In genomic region chr3:48608933-48609332, GRCm38 (mm10) we compare ENCODE assay signal across 16 mouse cellular contexts.
"Had no signal": no experiment of that assay in that cellular context is flagged by ENCODE, and none has a peak within 500 bp of the region (broad histone marks: within the 10 kb centered on the region; RNA-seq: fewer than 3 reads in every experiment).

No protein-coding gene starts in this region.

- H3K4me1 ChIP-seq: megakaryocyte, embryonic 14.5 days; midbrain, embryonic 13.5 days; midbrain, embryonic 15.5 days; neural tube, embryonic 12.5 days; stomach, embryonic 15.5 days had no signal

- H3K36me3 ChIP-seq: midbrain, embryonic 13.5 days; midbrain, embryonic 15.5 days; neural tube, embryonic 12.5 days; stomach, embryonic 15.5 days had no signal

- DNase-seq: lung, adult 18-20 months; lung, embryonic 14.5 days; lung, postnatal 10 days; lung, postnatal 36 days; right cerebral cortex, postnatal 14 days; thymus, adult 18-20 months; thymus, postnatal 14 days; thymus, postnatal 36 days had no signal

- H3K27ac ChIP-seq: liver, embryonic 14.5 days; macrophage; midbrain, embryonic 13.5 days; midbrain, embryonic 15.5 days; neural tube, embryonic 12.5 days; stomach, embryonic 15.5 days; stomach, postnatal 0 days had no signal

- H3K4me3 ChIP-seq: megakaryocyte, embryonic 14.5 days; midbrain, embryonic 13.5 days; midbrain, embryonic 15.5 days; neural tube, embryonic 12.5 days; stomach, embryonic 15.5 days had no signal

- H3K9me3 ChIP-seq: midbrain, embryonic 13.5 days; midbrain, embryonic 15.5 days; neural tube, embryonic 12.5 days; stomach, embryonic 15.5 days had no signal

- ATAC-seq: midbrain, embryonic 13.5 days; midbrain, embryonic 15.5 days had no signal

- H3K9ac ChIP-seq: liver, embryonic 14.5 days; lung, embryonic 14.5 days; midbrain, embryonic 13.5 days; midbrain, embryonic 15.5 days; neural tube, embryonic 12.5 days; stomach, embryonic 15.5 days had no signal
